Mouse (Mus musculus): ENCODE measurements around the gene AB124611. TPM values are rescaled to one million over a fixed set of nuclear protein-coding genes. Genes with fewer than 3 reads are reported as not detected.
A peak's percentile ranks its signal among the peaks of the same experiment; 100 is the strongest.
"Not testable (repeated sequence)": the region's sequence is repeated elsewhere in the genome, so short reads cannot be mapped to it uniquely, and the experiment has no call there.

Gene AB124611
- polyA plus RNA-seq, 1 experiment from 2014 or later, result 2.9 TPM

DNA sequence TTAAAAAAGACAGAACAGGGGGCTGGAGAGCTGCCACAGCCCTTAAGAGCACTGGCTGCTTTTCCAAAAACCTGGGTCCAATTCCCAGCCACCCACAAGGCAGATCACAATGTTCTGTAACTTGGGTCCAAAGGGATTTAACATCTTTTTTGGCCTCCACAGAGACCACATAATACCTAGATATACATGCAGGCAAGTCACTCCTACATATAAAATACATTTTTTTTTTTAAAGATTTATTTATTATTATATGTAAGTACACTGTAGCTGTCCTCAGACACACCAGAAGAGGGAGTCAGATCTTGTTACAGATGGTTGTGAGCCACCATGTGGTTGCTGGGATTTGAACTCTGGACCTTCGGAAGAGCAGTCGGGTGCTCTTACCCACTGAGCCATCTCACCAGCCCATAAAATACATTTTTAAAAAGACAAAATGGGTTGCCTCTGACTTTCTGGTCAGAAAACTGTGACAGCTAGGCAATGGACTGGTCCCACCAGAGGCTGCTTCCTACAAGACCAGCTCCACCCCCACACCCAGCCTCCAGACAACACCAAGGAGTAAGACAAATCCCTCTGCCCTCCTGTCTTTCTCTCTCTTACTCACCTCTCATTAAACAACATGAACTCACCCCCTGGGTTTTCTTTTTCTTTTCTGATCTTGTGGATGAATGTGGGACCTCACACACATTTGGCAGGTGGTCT, 1.3 kb downstream of the AB124611 start:
- Histone ChIP-seq H3K9ac (no peak overlapping the region), H3K4me2 (no peak overlapping the region), H3K27me3 (no peaks in the 10 kb centered on the region), H3K36me3 (no peaks in the 10 kb centered on the region), H3K9me3 (no peaks in the 10 kb centered on the region), H3K4me3 (no peak overlapping the region), H3K4me1 (replicated peaks) (no peaks in the 10 kb centered on the region), H3K27ac (replicated peaks) (no peak overlapping the region)
- no peak for ATAC-seq (ENCODE audit: low read depth)
- 97% methylated on average over 2 of the region's 2 CpGs for WGBS

DNA sequence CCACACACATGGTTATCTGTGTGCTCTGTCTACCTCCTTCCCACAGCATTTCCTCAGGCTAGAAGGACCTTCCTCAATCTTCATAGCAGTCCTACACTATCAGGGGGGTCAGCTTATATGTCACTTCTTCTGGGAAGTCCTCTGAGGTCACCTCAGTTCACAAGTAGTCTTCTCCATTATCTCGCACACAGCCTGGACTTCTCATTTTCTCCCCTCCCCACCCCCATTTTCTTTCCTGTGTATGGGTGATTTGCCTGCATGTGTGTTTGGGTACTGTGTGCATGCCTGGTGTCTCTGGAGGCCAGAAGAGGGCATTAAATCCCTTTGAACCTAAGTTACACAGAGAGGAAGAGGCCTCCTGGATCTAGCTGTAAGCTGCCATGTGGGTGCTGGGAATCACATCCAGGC, 1.9 kb downstream of the AB124611 start:
- Histone ChIP-seq H3K4me2 (no peak overlapping the region), H3K9me3 (no peaks in the 10 kb centered on the region), H3K9ac (no peak overlapping the region), H3K27me3 (no peaks in the 10 kb centered on the region), H3K4me3 (no peak overlapping the region), H3K4me1 (replicated peaks) (no peaks in the 10 kb centered on the region), H3K36me3 (no peaks in the 10 kb centered on the region), H3K27ac (replicated peaks) (no peak overlapping the region)
- WGBS, result 75% methylated on average over 1 of the region's 1 CpGs
- no peak for ATAC-seq (ENCODE audit: low read depth)

GRCm38 (mm10) chr9:21536501-21536900, 10.5 kb downstream of the AB124611 start:
- Histone ChIP-seq H3K4me1 (replicated peaks) (no peaks in the 10 kb centered on the region), H3K4me3 (no peak overlapping the region), H3K4me2 (no peak overlapping the region), H3K9me3 (0 out of 2 replicates have a peak, but pooled peaks cover 3% of the 10 kb centered on the region), H3K27ac (replicated peaks) (no peak overlapping the region), H3K9ac (no peak overlapping the region), H3K36me3 (no peaks in the 10 kb centered on the region), H3K27me3 (no peaks in the 10 kb centered on the region)
- ATAC-seq (ENCODE audit: low read depth), result no peak
- 97% methylated on average over 14 of the region's 14 CpGs for WGBS

GRCm38 (mm10) chr9:21537009-21537408, 11.0 kb downstream of the AB124611 start:
- ATAC-seq (ENCODE audit: low read depth), result no peak
- H3K27me3 ChIP-seq, result no peaks in the 10 kb centered on the region
- H3K9me3 ChIP-seq, result 0 out of 2 replicates have a peak, but pooled peaks cover 3% of the 10 kb centered on the region
- H3K36me3 ChIP-seq, result no peaks in the 10 kb centered on the region
- H3K27ac ChIP-seq (replicated peaks), result no peak overlapping the region
- no peak overlapping the region for H3K9ac ChIP-seq
- 70% methylated on average over 4 of the region's 4 CpGs for WGBS
- H3K4me3 ChIP-seq, result no peak overlapping the region
- no peaks in the 10 kb centered on the region for H3K4me1 ChIP-seq (replicated peaks)
- no peak overlapping the region for H3K4me2 ChIP-seq

DNA sequence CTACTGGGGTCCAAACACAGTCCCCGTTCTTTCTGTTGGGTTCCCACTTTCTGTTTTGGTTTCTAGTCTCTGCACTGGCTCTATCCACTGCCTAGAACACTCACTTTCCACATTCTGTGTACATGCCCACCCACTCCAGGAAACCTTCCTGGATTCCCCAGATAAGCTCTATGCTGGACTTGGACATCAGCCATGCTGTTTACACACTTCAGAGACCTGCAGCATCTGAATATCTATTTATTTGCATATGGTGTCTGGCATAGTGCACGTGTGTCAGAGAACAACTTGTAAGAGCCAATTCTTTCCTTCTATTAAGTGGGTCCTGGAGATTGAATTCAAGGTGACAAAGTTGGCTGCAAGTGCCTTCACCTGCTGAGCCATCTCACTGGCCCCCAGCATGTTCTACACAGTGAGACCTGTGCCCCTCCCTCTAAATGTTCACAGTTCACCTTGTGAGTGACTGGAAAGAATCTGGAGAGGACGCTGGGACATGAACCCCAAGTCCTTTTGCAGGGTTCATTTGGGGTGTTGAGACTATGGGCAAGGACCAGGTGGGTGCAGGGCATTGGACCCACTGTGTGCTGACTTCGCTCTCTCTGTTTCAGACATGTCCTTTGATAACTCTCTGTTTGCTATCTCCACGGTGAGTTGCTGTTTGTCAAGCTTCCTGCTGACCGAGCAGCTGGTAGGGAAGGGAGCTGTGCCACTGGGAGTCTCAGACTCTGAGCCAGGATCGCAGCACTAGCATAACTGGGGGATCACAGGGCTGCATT, 14.2 kb downstream of the AB124611 start:
- Histone ChIP-seq H3K9ac (no peak overlapping the region), H3K27me3 (no peaks in the 10 kb centered on the region), H3K4me2 (no peak overlapping the region), H3K36me3 (no peaks in the 10 kb centered on the region), H3K9me3 (no peaks in the 10 kb centered on the region), H3K4me3 (no peak overlapping the region), H3K27ac (replicated peaks) (no peak overlapping the region), H3K4me1 (replicated peaks) (peaks cover 8% of the 10 kb centered on the region; the same call in 1 of the 2 replicates)
- 81% methylated on average over 7 of the region's 7 CpGs for WGBS
- no peak for ATAC-seq (ENCODE audit: low read depth)

DNA sequence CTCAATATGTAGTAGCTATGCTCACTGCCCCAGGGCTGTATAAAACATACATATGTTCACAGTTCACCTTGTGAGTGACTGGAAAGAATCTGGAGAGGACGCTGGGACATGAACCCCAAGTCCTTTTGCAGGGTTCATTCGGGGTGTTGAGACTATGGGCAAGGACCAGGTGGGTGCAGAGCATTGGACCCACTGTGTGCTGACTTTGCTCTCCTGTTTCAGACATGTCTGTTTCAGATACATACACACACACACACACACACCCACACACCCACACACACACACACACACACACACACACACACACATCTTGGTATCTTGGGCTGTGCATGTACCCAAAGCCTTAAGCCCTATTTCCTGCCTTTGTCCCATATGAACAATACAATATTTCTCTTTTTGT, 16.0 kb downstream of the AB124611 start:
- peaks cover 15% of the 10 kb centered on the region; the same call in 1 of the 2 replicates for H3K4me1 ChIP-seq (replicated peaks)
- not testable (repeated sequence) for H3K36me3 ChIP-seq; H3K9me3 ChIP-seq; H3K4me2 ChIP-seq; H3K4me3 ChIP-seq; H3K9ac ChIP-seq; H3K27ac ChIP-seq (replicated peaks); H3K27me3 ChIP-seq; ATAC-seq (ENCODE audit: low read depth)
- WGBS, result 92% methylated on average over 2 of the region's 2 CpGs

DNA sequence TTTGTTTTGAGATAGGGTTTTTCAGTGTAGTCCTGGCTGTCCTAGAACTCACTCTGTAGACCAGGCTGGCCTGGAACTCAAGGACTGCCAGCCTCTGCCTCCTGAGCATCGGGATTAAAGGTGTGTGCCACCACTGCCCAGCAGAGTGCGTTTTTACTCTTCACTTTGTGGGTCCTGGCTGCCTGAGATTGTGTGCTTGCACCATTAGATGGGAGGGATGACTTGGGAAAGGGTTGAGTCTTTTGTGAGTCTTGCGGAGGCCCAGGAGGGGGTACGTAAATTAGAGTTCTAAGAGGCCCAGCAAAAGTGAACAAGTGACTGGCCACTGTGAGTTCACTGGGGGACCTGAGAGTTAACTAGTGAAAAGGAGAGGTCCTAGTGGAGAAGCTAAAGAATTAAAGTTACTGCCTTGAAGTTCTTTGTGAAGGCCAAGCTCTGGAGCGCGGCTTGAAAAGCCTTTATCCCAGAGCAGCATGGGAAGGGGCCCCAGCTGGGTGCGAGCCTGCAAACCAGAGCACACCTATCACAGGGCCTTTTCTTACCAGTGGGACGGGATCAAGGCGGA, 19.5 kb downstream of the AB124611 start:
- Histone ChIP-seq H3K4me1 (replicated peaks) (peaks cover 40% of the 10 kb centered on the region), H3K9ac (peak overlapping the region; percentile 73), H3K9me3 (no peaks in the 10 kb centered on the region), H3K27me3 (no peaks in the 10 kb centered on the region), H3K27ac (replicated peaks) (peak overlapping the region; percentile 99), H3K36me3 (peaks cover 8% of the 10 kb centered on the region; the same call in 1 of the 2 replicates), H3K4me3 (peak overlapping the region; percentile 58), H3K4me2 (peak overlapping the region; percentile 74)
- peak; percentile 58 for ATAC-seq (ENCODE audit: low read depth)
- 5% methylated on average over 9 of the region's 9 CpGs for WGBS

DNA sequence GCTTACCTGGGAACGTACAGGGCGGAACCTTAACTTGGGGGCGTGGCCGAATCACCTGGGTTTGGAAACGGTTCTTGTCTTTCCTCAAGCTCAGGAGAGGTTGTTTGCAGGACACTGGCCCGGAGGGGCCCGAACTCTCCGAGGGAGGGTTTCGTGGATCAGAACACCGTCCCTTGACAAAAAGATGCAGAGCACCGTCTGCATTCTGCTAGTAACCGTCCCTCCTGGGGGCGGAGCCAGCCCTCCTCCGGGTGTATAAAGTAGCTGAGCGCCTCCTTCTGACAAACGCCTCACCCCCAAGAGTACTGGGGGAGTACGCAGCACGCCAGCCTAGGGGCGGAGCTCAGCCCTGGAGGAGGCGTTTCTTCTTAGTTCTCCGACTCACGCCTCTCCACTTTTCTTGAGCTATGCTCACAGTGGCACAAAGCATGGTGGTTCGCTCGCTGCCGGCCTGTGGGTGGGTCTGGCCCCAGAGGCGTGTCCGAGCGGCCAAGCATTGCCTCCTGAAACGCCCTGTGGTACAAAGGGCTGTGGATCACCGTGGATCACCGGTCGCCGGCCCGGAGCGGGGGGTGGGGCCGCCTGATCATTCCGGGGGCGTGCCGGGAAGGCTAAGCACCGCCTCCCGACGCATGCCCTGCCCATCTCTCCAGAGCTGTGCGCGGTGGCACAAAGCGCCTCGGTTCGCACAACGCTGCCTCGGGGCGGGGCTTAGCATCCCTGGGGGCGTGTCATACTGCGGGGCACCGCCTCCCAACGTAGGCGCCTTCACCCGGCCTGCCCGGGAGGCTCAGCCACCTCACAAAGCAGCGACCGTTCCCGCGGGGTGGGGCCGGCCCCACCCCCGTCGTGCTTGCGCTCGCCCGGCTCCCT, 20.2 kb downstream of the AB124611 start:
- H3K27ac ChIP-seq (replicated peaks), result peak overlapping the region; percentile 99
- H3K27me3 ChIP-seq, result no peaks in the 10 kb centered on the region
- peaks cover 45% of the 10 kb centered on the region for H3K4me1 ChIP-seq (replicated peaks)
- no peaks in the 10 kb centered on the region for H3K9me3 ChIP-seq
- ATAC-seq (ENCODE audit: low read depth), result peak; percentile 95
- peaks cover 14% of the 10 kb centered on the region for H3K36me3 ChIP-seq
- H3K9ac ChIP-seq, result peak overlapping the region; percentile 73
- H3K4me2 ChIP-seq, result peak overlapping the region; percentile 74
- WGBS, result under 1% methylated on average over 66 of the region's 67 CpGs
- peak overlapping the region; percentile 58 for H3K4me3 ChIP-seq

DNA sequence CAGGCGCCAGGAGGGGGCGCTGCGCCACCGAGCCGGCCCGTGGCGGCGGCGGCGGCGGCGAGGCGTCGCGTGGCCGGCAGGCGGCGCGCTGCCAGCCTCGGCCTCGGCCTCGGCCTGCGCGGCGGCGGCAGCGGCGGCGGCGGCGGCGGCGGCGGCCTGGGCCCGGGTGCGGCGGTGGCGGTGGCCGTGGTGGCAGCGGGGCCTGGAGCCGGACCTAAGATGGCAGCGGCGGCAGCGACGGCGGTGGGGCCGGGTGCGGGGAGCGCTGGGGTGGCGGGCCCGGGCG, 20.8 kb downstream of the AB124611 start, which contains the start of gene Carm1:
Carm1 (plus strand) TSS at position 106 of the 286 bp plus-strand sequence.
- Histone ChIP-seq H3K36me3 (peaks cover 17% of the 10 kb centered on the region), H3K4me2 (peak within 1 kb of the TSS; percentile 89), H3K9me3 (no peaks in the 10 kb centered on the region), H3K4me1 (replicated peaks) (peaks cover 48% of the 10 kb centered on the region), H3K9ac (peak within 1 kb of the TSS; percentile 96), H3K27me3 (no peaks in the 10 kb centered on the region), H3K4me3 (peak within 1 kb of the TSS; percentile 58), H3K27ac (replicated peaks) (peak within 1 kb of the TSS; percentile 99)
- ATAC-seq (ENCODE audit: low read depth), result peak; percentile 49
- WGBS, result under 1% methylated on average over 29 of the region's 52 CpGs

- WGBS, result under 1% methylated on average over 49 of the region's 66 CpGs
- ATAC-seq (ENCODE audit: low read depth), result peak; percentile 19
Measured at GRCm38 (mm10) chr9:21547075-21547941, 21.3 kb downstream of the AB124611 start.

DNA sequence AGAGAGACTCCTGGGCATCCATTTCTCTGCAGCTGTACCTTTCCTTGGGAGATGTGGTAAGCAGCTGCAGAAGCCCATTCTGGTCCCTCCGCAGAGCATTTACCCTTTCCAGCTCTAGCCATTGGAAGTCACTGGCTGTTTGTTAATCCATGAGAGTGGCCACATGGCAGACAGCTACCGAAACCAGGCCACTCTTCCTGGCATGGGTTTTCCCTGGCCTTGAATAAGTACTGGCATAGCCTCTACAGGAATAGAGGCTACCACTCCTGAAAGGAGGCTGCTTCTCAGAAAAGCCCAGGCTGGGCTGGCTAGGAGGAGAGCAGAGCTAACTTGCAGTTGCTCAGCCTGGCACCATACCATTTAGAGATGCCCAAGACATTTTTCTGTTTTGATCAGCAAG, 25.1 kb downstream of the AB124611 start:
- Histone ChIP-seq H3K9ac (no peak overlapping the region), H3K4me2 (no peak overlapping the region), H3K9me3 (no peaks in the 10 kb centered on the region), H3K27ac (replicated peaks) (no peak overlapping the region), H3K27me3 (no peaks in the 10 kb centered on the region), H3K36me3 (peaks cover 32% of the 10 kb centered on the region), H3K4me1 (replicated peaks) (peaks cover 33% of the 10 kb centered on the region), H3K4me3 (no peak overlapping the region)
- 92% methylated on average over 2 of the region's 2 CpGs for WGBS
- no peak for ATAC-seq (ENCODE audit: low read depth)

More at GRCm38 (mm10) chr9:21547075-21547941, 21.3 kb downstream of the AB124611 start:
- peaks cover 17% of the 10 kb centered on the region for H3K36me3 ChIP-seq
- H3K27me3 ChIP-seq, result no peaks in the 10 kb centered on the region
- no peaks in the 10 kb centered on the region for H3K9me3 ChIP-seq
- H3K4me1 ChIP-seq (replicated peaks), result peaks cover 48% of the 10 kb centered on the region
- H3K9ac ChIP-seq, result peak overlapping the region; percentile 96
- peak overlapping the region; percentile 99 for H3K27ac ChIP-seq (replicated peaks)
- H3K4me3 ChIP-seq, result peak overlapping the region; percentile 58
- H3K4me2 ChIP-seq, result peak overlapping the region; percentile 89

All from neural tube, embryonic 13.5 days (tissue).